Mouse (Mus musculus): Measurements from ENCODE around the gene Sorcs3. TPM values are rescaled to one million over a fixed set of nuclear protein-coding genes. Genes with fewer than 3 reads are reported as not detected.

Sorcs3 gene
- total and polyA plus RNA-seq, 3 experiments = not detected

DNA sequence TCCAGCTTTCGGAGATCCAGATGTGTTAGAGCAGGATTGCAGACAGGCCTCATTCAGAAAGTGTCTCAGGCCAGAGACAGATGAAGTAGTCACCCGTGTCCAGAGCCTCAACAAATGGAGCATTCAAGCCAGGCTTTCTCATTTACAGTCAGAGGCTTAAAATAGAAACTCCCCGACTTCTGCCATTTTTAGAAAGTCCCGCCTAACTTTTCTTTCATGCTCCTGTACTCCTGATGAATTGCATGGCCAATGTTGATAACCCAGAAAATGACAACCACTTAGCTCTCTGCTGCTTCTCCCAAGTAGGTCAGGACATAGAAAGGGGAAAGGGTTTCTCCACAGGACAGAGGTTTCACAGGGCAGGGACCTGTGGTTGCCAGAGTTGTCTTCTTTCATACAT is 261.6 kb downstream of the Sorcs3 start:
- Histone ChIP-seq H3K79me2 (ENCODE audit: control insufficient read depth, insufficient read depth, low read length, poor library complexity) (no peaks in the 10 kb centered on the region), H3K4me3 (ENCODE audit: control insufficient read depth in 1 of 2, insufficient read depth in 1 of 2, low read depth in 2 of 2, low read length in 2 of 2) (no peak overlapping the region), H3K36me3 (ENCODE audit: control insufficient read depth in 1 of 2, insufficient read depth in 2 of 2, low read length in 2 of 2) (no peaks in the 10 kb centered on the region), H3K27ac (ENCODE audit: control insufficient read depth, low read depth, low read length) (no peak overlapping the region), H3K4me1 (ENCODE audit: control insufficient read depth in 1 of 2, insufficient read depth in 2 of 2, low read length in 2 of 2) (no peaks in the 10 kb centered on the region), H3K9ac (ENCODE audit: control insufficient read depth, low read depth, low read length, poor library complexity, severe bottlenecking) (no peak overlapping the region), H3K27me3 (ENCODE audit: control insufficient read depth in 1 of 2, insufficient read depth in 2 of 2, low read length in 2 of 2) (no peaks in the 10 kb centered on the region), H3K9me3 (replicated peaks; ENCODE audit: insufficient read depth, low read length) (no peaks in the 10 kb centered on the region)
- no peak for DNase-seq (ENCODE audit: low read depth, low spot score)
- TF ChIP-seq E2F4 (IDR thresholded peaks at IDR 0.05; ENCODE audit: borderline replicate concordance, low read depth, low read length) (no peak), USF2 (IDR thresholded peaks at IDR 0.05; ENCODE audit: borderline replicate concordance in 1 of 2, insufficient read depth in 1 of 2, low read depth in 1 of 2, low read length in 2 of 2) (no peak)

DNA sequence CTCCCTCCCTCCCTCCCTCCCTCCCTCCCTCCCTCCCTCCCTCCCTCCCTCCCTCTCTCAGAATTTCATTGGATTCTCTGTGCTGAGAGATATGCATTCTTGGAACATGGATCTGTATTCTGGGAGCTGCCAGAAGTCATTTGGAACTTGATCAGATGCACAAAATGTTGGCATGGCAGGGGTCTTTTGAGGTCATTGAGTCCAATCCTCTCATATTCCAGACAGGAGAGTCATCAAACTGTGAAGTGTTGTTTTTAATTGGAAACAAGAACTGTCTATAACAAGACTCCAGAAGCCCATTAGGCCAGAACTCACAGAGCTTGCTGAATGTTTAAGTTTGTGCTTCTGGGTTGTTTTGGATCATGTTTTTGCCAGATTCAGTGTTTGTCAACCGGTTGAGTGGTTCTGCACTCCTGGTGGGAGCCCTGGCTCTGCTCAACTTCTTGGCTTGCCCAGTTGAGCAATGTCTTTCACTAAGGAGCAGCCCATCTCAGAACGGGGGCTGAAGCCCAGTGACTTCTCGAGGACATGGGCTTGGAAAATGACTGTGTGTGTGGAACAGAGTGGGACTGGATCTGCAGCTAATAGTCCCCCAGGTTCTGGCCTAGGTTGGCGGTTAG is 264.1 kb downstream of the Sorcs3 start:
- Histone ChIP-seq H3K79me2 (ENCODE audit: control insufficient read depth, insufficient read depth, low read length, poor library complexity) (no peaks in the 10 kb centered on the region), H3K4me1 (ENCODE audit: control insufficient read depth in 1 of 2, insufficient read depth in 2 of 2, low read length in 2 of 2) (no peaks in the 10 kb centered on the region), H3K27me3 (ENCODE audit: control insufficient read depth in 1 of 2, insufficient read depth in 2 of 2, low read length in 2 of 2) (no peaks in the 10 kb centered on the region), H3K27ac (ENCODE audit: control insufficient read depth, low read depth, low read length) (no peak overlapping the region), H3K36me3 (ENCODE audit: control insufficient read depth in 1 of 2, insufficient read depth in 2 of 2, low read length in 2 of 2) (no peaks in the 10 kb centered on the region), H3K4me3 (ENCODE audit: control insufficient read depth in 1 of 2, insufficient read depth in 1 of 2, low read depth in 2 of 2, low read length in 2 of 2) (no peak overlapping the region), H3K9ac (ENCODE audit: control insufficient read depth, low read depth, low read length, poor library complexity, severe bottlenecking) (no peak overlapping the region), H3K9me3 (replicated peaks; ENCODE audit: insufficient read depth, low read length) (no peaks in the 10 kb centered on the region)
- DNase-seq (ENCODE audit: low read depth, low spot score) = no peak
- TF ChIP-seq GATA1 (IDR thresholded peaks at IDR 0.05; ENCODE audit: low read depth, low read length) (no peak), MAZ (IDR thresholded peaks at IDR 0.05; ENCODE audit: low read depth, low read length) (no peak), E2F4 (IDR thresholded peaks at IDR 0.05; ENCODE audit: borderline replicate concordance, low read depth, low read length) (no peak), ETS1 (IDR thresholded peaks at IDR 0.05; ENCODE audit: low read depth, low read length) (no peak), ZKSCAN1 (IDR thresholded peaks at IDR 0.05; ENCODE audit: low read depth, low read length) (no peak), NELFE (IDR thresholded peaks at IDR 0.05; ENCODE audit: low read depth, low read length) (no peak), POLR2AphosphoS5 (IDR thresholded peaks at IDR 0.05; ENCODE audit: borderline replicate concordance, low read depth, low read length) (no peak), SMC3 (IDR thresholded peaks at IDR 0.05; ENCODE audit: low read depth, low read length) (no peak), MAX (IDR thresholded peaks at IDR 0.05; ENCODE audit: low read length) (no peak), ZC3H11A (IDR thresholded peaks at IDR 0.05; ENCODE audit: low read depth, low read length) (no peak), RAD21 (IDR thresholded peaks at IDR 0.05; ENCODE audit: low read depth, low read length) (no peak), SIN3A (IDR thresholded peaks at IDR 0.05; ENCODE audit: low read length) (no peak), MAFK (IDR thresholded peaks at IDR 0.05; ENCODE audit: borderline replicate concordance, low read depth, low read length) (no peak), TCF12 (IDR thresholded peaks at IDR 0.05; ENCODE audit: low read depth, low read length) (no peak), JUND (IDR thresholded peaks at IDR 0.05; ENCODE audit: low read depth, low read length) (no peak), MXI1 (IDR thresholded peaks at IDR 0.05; ENCODE audit: low read depth, low read length) (no peak), ELF1 (IDR thresholded peaks at IDR 0.05; ENCODE audit: low read depth, low read length) (no peak), EP300 (IDR thresholded peaks at IDR 0.05; ENCODE audit: low read depth in 1 of 2, low read length in 2 of 2) (no peak), MYC (IDR thresholded peaks at IDR 0.05; ENCODE audit: low read depth, low read length) (no peak)
